Mouse (Mus musculus) lung, postnatal 0 days (tissue): ENCODE data around the gene Elavl3. TPM values are rescaled to one million over a fixed set of nuclear protein-coding genes. Genes with fewer than 3 reads are reported as not detected.

Experiments
- ATAC-seq: fragments of 200-750 bp; cut with Nextera tagmentation; 2 replicates; pipeline ENCODE4 v1.8.0; 2017; ENCODE audit warnings: moderate library complexity
- DNase-seq: peaks from one replicate; pipeline ENCODE4 v3.0.0-alpha.2; 2016; ENCODE audit warnings: low spot score
- H3K27ac ChIP-seq: fragments of 300-500 bp; sonication (generic); 2 replicates; pipeline ENCODE4 v1.5.1; 2014; ENCODE audit warnings: antibody characterized with exemption, mild to moderate bottlenecking, low read length, mixed read lengths
- H3K27me3 ChIP-seq: fragments of 300-500 bp; sonication (generic); replicated peaks from 2 replicates; pipeline ENCODE4 v1.6.1; 2014; ENCODE audit warnings: low read length, mixed read lengths; ENCODE audit not compliant: insufficient read depth
- H3K36me3 ChIP-seq: fragments of 300-500 bp; sonication (generic); 2 replicates; pipeline ENCODE4 v1.6.1; 2014; ENCODE audit warnings: low read length, mixed read lengths; ENCODE audit not compliant: insufficient read depth
- H3K4me1 ChIP-seq: fragments of 300-500 bp; sonication (generic); 2 replicates; pipeline ENCODE4 v1.6.1; 2014; ENCODE audit warnings: antibody characterized with exemption, low read depth, low read length, mixed read lengths; ENCODE audit not compliant: insufficient read depth
- H3K4me2 ChIP-seq: fragments of 300-500 bp; sonication (generic); replicated peaks from 2 replicates; pipeline ENCODE4 v1.6.1; 2014; ENCODE audit warnings: low read depth, mild to moderate bottlenecking, low read length, moderate library complexity, mixed read lengths
- H3K4me3 ChIP-seq: fragments of 300-500 bp; sonication (generic); 2 replicates; pipeline ENCODE4 v1.5.1; 2014; ENCODE audit warnings: low read depth, low read length
- H3K9ac ChIP-seq: fragments of 300-500 bp; sonication (generic); replicated peaks from 2 replicates; pipeline ENCODE4 v1.6.1; 2014; ENCODE audit warnings: low read depth, mild to moderate bottlenecking
- H3K9me3 ChIP-seq: fragments of 300-500 bp; sonication (generic); 2 replicates; pipeline ENCODE4 v1.6.1; 2016; ENCODE audit warnings: low read length, mixed read lengths
- CTCF ChIP-seq: IDR thresholded peaks from 2 replicates; pipeline ENCODE4 v1.5.1; 2016; ENCODE audit warnings: antibody characterized with exemption, mild to moderate bottlenecking
- EP300 ChIP-seq: IDR thresholded peaks from 2 replicates; pipeline ENCODE4 v1.6.1; 2016; ENCODE audit warnings: antibody characterized with exemption, mild to moderate bottlenecking, control low read depth
- WGBS: fragments of 180-500 bp; shearing (Covaris S2); extraction: QIAGEN DNeasy Blood & Tissue Kit; methylation state at CpG from one replicate; pipeline ENCODE4 v1.1.7; 2014; 5-methylcytosine and 5-hydroxymethylcytosine counted together
- polyA plus RNA-seq: library from polyadenylated mRNA; unstranded; fragments of >200 nt; fragmentation: Nextera tagmentation; extraction: Ambion mirVana; gene quantifications from 2 replicates; pipeline ENCODE4 v1.2.1, GENCODE M21; 2015

Gene Elavl3
- polyA plus RNA-seq, 1 experiment from 2014 or later, result 0.04 TPM

DNA sequence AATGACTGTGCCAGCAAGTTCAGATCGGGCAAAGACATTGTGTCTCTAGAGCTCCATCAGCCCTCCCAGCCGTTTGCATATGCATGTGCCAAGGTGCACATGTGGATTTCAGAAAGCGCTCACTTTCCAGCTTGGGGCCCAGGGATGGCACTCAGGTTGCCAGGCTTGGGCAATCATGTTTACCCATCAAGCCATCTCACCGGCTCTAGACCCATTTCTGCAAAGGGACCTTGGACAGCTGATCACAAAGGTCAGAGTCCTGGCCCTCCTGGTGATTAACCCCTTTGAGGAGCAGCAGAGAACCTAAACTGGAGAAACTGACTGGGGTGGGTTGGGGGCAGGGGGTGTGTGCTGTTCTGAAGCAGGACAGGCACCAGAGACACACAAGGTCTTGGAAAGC, 59.6 kb downstream of the Elavl3 start:
- H3K36me3 ChIP-seq, result no peaks in the 10 kb centered on the region
- DNase-seq, result no peak
- H3K27me3 ChIP-seq, result peaks cover 25% of the 10 kb centered on the region; the same call in 1 of the 2 replicates
- no peak overlapping the region for H3K4me2 ChIP-seq
- 71% methylated on average over 4 of the region's 4 CpGs for WGBS
- H3K27ac ChIP-seq, result no peak overlapping the region
- H3K4me1 ChIP-seq, result peaks cover 13% of the 10 kb centered on the region
- H3K9me3 ChIP-seq, result no peaks in the 10 kb centered on the region
- no peak overlapping the region for H3K4me3 ChIP-seq
- no peak for ATAC-seq
- no peak overlapping the region for H3K9ac ChIP-seq
- TF ChIP-seq CTCF (no peak), EP300 (no peak)

- Histone ChIP-seq H3K27ac (no peak within 1 kb of the TSS), H3K9me3 (no peaks in the 10 kb centered on the region), H3K36me3 (no peaks in the 10 kb centered on the region), H3K27me3 (peaks cover 25% of the 10 kb centered on the region; the same call in 1 of the 2 replicates), H3K4me1 (peaks cover 13% of the 10 kb centered on the region), H3K4me3 (peak within 1 kb of the TSS; percentile 45), H3K9ac (peak within 1 kb of the TSS; percentile 16; the same call in 1 of the 2 replicates), H3K4me2 (peak within 1 kb of the TSS; percentile 91)
- 1% methylated on average over 37 of the region's 42 CpGs for WGBS
- DNase-seq, result peak; percentile 62
- TF ChIP-seq EP300 (no peak), CTCF (no peak)
- ATAC-seq, result peak; percentile 79
Measured at GRCm38 (mm10) chr9:21989230-21990110, 62.4 kb downstream of the Elavl3 start, which contains the start of gene Rgl3. Gene Rgl3 (minus strand): TSS chr9:21989446.

DNA sequence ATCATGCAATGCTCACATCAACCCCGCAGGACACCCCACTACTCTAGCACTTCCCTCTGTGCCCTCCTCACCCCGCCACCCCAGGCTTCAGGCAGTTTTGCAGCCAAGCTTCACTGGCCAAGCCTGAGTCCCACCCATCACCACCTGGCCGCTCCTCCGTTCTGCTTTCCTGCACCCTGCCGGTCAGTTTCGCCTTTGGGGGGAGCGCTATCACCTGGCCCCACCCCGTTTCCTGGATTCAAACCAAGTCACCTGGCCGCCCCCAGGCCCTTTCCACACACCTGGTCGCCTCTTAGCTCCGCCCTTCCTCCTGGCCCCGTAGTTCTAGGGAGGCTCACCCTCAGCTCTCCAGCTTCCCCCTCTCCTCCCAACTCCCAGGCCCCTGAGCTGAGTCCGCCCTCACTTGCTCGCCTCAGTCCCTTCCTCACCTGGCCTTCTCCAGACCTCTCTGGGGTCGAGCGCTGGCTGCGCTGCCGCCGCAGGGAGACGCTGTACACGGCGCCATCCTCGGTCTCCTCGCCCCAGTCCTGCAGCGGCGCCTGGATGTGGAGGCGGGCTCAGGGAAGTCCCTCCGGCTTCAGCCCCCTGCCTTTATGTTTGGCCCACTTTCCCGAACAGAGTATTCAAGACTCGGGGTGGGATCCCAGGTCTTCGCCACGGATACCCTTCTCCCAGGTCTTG, 63.3 kb downstream of the Elavl3 start:
- H3K9ac ChIP-seq, result peak overlapping the region; percentile 16; the same call in 1 of the 2 replicates
- 2% methylated on average over 32 of the region's 32 CpGs for WGBS
- H3K9me3 ChIP-seq, result no peaks in the 10 kb centered on the region
- peaks cover 13% of the 10 kb centered on the region for H3K4me1 ChIP-seq
- peak overlapping the region; percentile 91 for H3K4me2 ChIP-seq
- peaks cover 25% of the 10 kb centered on the region; the same call in 1 of the 2 replicates for H3K27me3 ChIP-seq
- H3K27ac ChIP-seq, result no peak overlapping the region
- DNase-seq (peak; percentile 41), ATAC-seq (peak; percentile 43)
- peak overlapping the region; percentile 45 for H3K4me3 ChIP-seq
- no peaks in the 10 kb centered on the region for H3K36me3 ChIP-seq
- TF ChIP-seq EP300, result no peak
- peak; percentile 39 for TF ChIP-seq CTCF

GRCm38 (mm10) chr9:21987592-21988342, 64.1 kb downstream of the Elavl3 start:
- no peaks in the 10 kb centered on the region for H3K9me3 ChIP-seq
- peaks cover 13% of the 10 kb centered on the region for H3K4me1 ChIP-seq
- TF ChIP-seq CTCF (no peak), EP300 (no peak)
- no peak for DNase-seq
- H3K36me3 ChIP-seq, result no peaks in the 10 kb centered on the region
- H3K4me2 ChIP-seq, result peak overlapping the region; percentile 91; the same call in 1 of the 2 replicates
- WGBS, result 11% methylated on average over 36 of the region's 36 CpGs
- H3K9ac ChIP-seq, result no peak overlapping the region
- peaks cover 25% of the 10 kb centered on the region; the same call in 1 of the 2 replicates for H3K27me3 ChIP-seq
- H3K27ac ChIP-seq, result no peak overlapping the region
- H3K4me3 ChIP-seq, result peak overlapping the region; percentile 45; the same call in 1 of the 2 replicates
- ATAC-seq, result no peak

- H3K27me3 ChIP-seq, result 0 out of 2 replicates have a peak, but pooled peaks cover 10% of the 10 kb centered on the region
- ATAC-seq, result no peak
- H3K4me2 ChIP-seq, result no peak overlapping the region
- no peaks in the 10 kb centered on the region for H3K36me3 ChIP-seq
- no peak overlapping the region for H3K4me3 ChIP-seq
- no peak overlapping the region for H3K9ac ChIP-seq
- 34% methylated on average over 3 of the region's 3 CpGs for WGBS
- no peak for DNase-seq
- H3K4me1 ChIP-seq, result peaks cover 6% of the 10 kb centered on the region
- H3K27ac ChIP-seq, result no peak overlapping the region
- no peaks in the 10 kb centered on the region for H3K9me3 ChIP-seq
- TF ChIP-seq CTCF, result no peak
- TF ChIP-seq EP300, result no peak
Measured at GRCm38 (mm10) chr9:21983911-21984310, 67.9 kb downstream of the Elavl3 start.
